Mouse (Mus musculus) kidney, adult 9 months (tissue): ENCODE data around the gene Robo4.

Source experiments
- DNase-seq: peaks from one replicate; pipeline ENCODE4 v3.0.0; 2022

The Robo4 gene

GRCm38 (mm10) chr9:37403011-37403410 is 1.3 kb downstream of the Robo4 start:
- DNase-seq: no peak

- peak; percentile 49 for DNase-seq
These were observed 4.7 kb downstream of the Robo4 start for GRCm38 (mm10) chr9:37406372-37406771.

DNA sequence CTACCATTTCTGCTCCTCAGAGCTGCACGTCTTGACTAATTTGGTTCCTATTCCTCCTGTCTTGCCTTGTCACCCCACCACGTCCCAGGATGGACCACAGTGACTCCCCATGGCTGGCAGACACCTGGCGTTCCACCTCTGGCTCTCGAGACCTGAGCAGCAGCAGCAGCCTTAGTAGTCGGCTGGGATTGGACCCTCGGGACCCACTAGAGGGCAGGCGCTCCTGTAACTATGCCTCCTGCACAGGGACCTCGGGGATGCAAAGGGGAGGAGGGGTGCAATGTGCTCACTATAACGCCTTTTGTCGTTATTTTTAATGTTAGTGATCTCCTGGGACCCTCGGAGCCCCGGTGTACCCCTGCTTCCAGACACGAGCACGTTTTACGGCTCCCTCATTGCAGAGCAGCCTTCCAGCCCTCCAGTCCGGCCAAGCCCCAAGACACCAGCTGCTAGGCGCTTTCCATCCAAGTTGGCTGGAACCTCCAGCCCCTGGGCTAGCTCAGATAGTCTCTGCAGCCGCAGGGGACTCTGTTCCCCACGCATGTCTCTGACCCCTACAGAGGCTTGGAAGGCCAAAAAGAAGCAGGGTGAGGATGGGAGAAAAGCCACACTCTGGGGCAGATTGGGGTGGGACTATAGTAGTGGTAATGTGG is 6.3 kb downstream of the Robo4 start:
- no peak for DNase-seq

DNA sequence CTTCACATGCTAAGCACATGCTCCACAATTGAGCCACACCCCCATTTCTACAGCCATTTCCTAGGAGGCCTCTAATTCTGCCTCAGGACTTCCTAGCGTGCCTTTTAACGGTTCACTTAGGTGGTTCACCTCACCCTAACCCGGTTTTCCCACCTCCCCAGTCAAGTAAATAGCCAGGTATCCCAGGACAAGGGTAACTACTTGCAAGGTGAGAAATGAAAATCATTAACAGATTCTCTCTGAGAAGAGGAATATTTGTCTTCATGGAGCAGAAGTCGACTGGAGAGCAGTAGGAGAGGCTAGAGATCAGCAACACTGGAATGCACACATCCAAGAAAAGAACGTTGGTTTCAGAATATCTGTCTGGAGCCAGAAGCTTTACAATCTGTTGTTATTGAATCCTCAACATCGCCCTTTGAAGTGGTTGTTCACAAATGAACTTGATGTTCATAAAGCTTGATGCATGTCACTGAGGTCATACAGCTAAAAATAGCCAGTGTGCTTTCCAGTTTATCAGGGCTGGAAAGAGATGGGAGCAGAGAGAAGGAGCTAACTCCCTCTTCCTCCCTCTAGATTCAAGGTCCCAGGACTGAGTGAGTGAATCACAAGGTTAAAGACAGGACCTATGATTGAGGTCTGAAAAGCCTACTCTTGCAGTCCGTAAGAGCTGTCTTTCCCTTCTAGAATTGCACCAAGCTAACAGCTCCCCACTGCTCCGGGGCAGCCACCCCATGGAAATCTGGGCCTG is 8.2 kb downstream of the Robo4 start:
- DNase-seq: peak; percentile 38

DNA sequence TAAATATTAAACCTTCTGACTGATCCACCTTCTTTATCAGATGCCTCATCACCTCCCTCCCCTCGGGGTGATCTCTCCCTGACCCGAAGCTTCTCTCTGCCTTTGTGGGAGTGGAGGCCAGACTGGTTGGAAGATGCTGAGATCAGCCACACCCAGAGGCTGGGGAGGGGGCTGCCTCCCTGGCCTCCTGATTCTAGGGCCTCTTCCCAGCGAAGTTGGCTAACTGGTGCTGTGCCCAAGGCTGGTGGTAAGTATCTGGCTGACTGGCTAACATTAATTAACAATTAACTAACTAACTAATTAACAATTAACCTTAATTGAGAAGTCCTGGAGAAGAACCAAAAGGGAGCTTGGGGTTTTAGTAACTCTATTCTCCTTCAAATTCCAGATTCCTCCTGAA is 11.3 kb downstream of the Robo4 start:
- peak; percentile 57 for DNase-seq

DNA sequence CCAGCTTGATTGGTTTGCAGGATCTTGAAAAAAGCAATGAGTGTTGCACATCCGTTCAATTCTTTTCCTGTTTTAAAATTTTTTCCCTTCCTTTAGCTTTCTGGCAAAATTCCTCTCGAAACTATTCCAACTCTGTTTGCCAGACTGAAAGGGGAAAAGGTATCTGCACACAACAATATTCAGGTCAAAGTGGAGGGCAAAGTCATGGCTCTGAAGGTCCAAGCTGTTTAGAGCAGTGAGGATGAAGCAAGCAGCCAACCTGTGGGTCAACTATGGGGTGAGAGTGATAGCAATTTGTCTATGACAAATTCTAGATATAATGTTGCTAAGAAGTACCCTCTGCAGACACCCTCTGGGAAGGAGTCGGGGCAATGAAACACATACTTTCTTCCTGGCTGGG is 13.0 kb downstream of the Robo4 start:
- no peak for DNase-seq

GRCm38 (mm10) chr9:37418791-37419190 is 17.1 kb downstream of the Robo4 start:
- no peak for DNase-seq

- DNase-seq: peak; percentile 80
These were observed 19.0 kb downstream of the Robo4 start for GRCm38 (mm10) chr9:37420676-37421075.

GRCm38 (mm10) chr9:37421239-37421638 is 19.5 kb downstream of the Robo4 start:
- no peak for DNase-seq

GRCm38 (mm10) chr9:37429326-37429725 is 27.6 kb downstream of the Robo4 start:
- DNase-seq: no peak

GRCm38 (mm10) chr9:37430582-37430981 is 28.9 kb downstream of the Robo4 start:
- peak; percentile 90 for DNase-seq

DNA sequence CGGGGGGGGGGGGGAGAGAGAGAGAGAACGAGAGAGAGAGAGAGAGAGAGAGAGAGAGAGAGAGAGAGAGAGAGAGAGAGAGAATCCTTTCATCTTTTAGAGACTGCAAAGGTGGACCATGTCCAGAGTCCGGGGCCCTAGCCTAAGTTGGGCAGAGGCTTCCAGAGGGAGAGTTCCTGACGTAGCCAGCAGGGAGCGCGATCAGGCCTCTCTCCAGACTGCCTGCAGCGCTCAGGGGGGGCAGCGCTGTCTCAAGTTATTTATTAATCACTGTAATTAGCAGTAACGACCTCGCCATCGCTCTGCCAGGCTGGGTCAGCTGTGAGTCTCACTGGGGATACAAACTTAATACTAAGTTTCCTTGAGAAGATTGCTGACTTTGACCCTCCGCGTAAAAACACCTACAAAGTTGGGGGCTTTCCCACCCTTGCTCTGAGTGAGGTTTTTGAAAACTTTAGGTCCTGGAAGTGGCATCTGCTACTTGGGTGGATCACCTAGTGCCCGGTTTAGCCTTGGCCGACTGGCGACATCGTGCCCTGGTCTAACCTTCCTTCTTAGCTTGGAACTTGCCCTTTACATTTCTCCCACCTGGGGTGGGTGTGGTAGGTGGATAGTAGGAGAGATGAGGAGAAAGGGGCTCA is 30.4 kb downstream of the Robo4 start:
- DNase-seq: peak; percentile 86

GRCm38 (mm10) chr9:37432720-37433421 is 31.2 kb downstream of the Robo4 start, which contains the start of gene Robo3:
TSS of gene Robo3 (minus strand) at chr9:37433246.
- no peak for DNase-seq

DNA sequence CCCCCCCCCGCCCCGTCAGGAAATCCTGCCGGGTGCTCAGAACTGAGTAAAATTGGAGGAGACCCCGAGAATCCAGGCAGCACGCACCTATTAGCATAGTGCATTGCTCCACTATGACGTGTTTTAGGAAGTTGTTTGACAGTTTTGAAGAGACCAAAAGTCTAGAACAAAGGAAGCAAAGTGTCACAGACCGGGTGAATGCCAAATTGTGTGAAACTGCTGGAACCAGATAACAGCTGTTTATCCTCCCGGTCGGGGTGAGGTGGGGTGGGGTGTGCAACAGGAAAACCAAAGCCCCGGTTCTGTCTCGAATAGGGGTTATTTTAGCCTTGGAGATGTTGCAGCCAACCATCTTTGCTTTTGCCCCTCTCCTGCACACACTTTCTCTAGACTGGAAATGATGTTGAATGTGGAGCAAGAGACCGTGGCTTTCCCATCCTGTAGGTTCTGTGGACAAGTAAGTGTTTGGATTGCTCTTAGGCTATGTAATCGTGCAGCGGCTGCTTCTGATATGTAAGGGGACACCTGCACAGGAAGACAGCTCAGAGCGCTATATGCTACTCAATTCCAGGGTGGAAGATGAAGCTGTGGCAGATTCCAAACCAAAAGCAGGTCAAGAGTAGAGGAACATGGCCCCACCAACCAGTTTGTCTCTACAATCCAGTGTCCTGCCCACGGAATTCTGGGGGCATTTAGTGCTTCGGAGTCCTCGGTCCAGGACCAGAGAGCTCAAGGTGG is 32.3 kb downstream of the Robo4 start:
- peak; percentile 51 for DNase-seq

DNA sequence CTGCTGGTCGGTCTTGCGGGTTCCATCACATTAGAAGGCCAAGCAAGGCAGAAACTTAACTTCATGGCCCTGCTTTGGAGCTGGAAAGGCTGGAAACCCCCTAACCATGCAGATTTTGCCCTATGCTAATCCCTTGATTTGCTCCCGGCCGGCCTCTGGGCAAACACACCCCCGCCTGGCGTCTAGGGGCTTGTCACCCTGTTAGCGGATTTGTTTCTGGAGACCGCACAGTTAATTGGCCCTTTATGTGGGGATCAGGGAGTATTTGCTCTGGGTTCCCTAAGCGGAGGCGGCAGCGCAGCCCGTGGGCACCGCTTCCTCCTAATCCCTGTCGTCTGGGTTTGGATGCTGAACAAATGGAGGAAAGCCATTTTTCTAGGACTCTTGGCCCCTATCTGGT is 33.2 kb downstream of the Robo4 start:
- DNase-seq: no peak

DNA sequence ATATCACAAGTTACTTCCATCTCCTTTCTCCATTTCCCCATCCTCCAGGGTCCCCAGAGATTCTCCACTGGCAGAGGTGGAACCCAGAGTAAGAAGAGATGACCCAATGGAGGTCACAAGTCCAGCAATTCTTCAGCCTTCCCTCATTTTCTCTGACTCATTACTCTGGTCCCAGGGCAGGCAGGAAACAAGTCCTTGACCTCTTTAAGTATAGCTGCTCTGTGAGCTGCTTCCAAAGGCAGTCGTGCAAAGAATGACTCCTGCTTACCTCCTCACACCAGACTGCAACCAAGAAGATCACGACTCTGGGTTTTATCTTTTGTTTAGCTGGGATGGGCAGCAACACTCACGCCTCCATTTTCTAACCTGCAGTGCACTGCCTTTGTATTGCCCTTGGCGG is 33.9 kb downstream of the Robo4 start:
- no peak for DNase-seq

DNA sequence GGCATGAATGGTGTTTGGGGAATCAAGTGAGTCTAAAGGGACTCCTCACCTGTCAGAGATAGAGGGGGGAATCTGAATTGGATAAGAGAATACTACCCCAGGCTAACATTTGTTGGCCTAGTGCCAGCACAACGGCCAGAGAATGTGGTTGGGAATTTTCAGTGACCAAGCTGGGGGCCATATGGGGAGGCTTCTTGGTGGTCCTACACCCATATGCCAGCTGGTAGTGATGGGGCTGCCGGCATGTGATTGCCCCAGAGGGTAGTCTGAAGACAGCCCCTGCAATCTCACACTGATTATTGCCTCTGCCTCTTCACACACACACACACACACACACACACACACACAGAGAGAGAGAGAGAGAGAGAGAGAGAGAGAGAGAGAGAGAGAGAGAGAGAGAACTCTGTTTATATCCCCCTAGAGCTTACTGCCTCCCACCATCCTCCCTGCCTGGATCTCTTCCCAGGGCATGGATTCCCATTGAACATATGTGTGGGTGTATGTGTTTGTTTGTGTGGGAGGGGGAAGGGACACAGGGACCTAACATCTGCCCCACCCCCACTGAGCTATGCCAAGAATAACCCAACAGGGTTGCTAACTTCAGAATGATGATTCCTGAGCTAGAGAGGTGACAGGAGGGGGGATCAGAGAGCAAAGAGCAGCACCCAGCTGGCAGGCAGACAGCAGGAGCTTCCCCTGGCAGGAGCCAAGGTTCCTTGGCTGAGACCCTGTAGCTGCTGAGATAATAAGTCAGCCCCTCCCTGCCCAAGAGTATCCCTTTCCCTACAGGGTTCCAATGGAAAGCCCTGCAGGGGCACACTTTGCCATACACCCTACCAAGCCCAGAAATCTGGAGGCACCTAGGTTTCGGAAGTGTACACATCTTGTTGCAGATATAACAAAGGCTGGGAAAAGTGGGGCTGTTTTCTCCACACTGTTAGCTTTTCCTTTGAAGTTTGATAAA is 36.4 kb downstream of the Robo4 start:
- DNase-seq: no peak

DNA sequence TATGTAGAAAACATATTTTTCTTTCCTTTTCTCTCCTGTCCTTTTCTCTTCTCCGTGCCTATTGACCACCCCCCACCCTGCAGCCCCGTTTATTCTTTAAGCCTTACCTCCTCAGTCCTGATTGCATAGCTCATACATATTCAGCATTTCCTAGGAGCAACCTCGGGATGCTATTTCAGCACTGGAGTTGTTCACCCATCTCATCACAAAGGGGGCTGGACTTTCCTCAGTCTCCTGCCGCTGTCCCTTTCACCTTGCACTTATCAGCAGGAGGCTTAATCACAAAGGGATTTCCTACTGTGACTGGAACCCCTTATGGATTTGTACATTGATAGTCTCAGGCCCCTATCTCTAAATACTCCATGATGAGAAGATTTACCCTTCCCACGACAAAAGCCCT is 50.7 kb downstream of the Robo4 start:
- no peak for DNase-seq

- no peak for DNase-seq
These were observed 51.6 kb downstream of the Robo4 start for GRCm38 (mm10) chr9:37453328-37453727.

DNA sequence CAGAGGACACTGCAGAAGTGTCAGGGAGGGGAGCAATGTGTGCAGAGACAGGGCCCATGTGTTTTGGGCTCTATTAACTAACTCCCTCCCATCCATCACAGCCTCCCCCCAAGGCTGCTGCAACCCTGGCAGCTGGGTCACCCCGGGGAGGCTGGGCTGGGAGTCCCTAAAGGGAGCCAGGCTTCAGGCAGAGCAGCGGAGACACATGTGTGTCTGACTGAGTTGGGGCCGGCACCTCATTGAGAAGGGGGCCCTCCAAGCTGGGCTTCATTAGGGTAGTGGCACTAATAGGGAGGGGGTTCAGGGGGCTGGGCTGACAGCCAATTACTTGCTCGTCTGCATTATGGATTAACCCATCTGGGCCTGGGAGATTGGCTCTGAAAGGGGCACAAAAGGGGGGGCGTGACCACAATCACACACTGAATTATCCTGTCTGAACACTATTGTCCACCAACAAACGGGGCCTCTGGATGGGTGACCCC is 52.4 kb downstream of the Robo4 start:
- DNase-seq: no peak

DNA sequence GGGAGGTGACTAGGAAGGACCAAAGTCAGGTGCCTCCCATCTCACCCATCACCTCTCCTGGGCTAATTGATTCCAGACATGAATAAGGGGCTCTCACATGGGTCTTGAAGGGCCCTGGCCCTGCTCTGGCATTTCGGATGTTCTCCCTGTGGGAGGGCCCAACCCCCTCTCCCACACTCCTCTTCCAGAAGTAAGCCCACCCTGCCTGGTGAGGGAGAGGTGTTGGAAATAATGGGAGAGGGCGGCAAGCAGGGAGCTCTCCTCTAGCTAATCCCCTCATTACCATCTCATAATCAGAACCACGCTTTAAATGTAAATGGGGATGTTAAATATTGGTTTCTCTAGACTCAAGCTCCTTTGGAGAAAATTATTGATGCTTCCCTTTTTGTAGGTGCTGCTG is 53.3 kb downstream of the Robo4 start:
- DNase-seq: no peak
